Mouse (Mus musculus): ENCODE data around the gene Fgfr2.

GRCm38 (mm10) chr7:133044721-133045120, 78.4 kb downstream of the Fgfr2 start:
- TF ChIP-seq CTCF (IDR thresholded peaks at IDR 0.05; ENCODE audit: borderline replicate concordance, insufficient read depth, low read length) (no peak), POLR2A (IDR thresholded peaks at IDR 0.05; ENCODE audit: low read depth, low read length) (no peak)
